Mouse (Mus musculus) hindbrain, embryonic 10.5 days (tissue): ENCODE measurements around the gene Il6ra. TPM values are rescaled to one million over a fixed set of nuclear protein-coding genes. Genes with fewer than 3 reads are reported as not detected.

Experiments used
- DNase-seq: peaks from one replicate; pipeline ENCODE4 v3.0.0-alpha.2; 2017; ENCODE audit warnings: low spot score
- H3K27ac ChIP-seq: fragments of 300-500 bp; sonication (generic); 2 replicates; pipeline ENCODE4 v1.5.1; 2016; ENCODE audit warnings: mild to moderate bottlenecking, moderate library complexity
- H3K27me3 ChIP-seq: fragments of 300-500 bp; sonication (generic); 2 replicates; pipeline ENCODE4 v1.6.1; 2016; ENCODE audit warnings: mild to moderate bottlenecking; ENCODE audit not compliant: poor library complexity, insufficient read depth, severe bottlenecking
- H3K36me3 ChIP-seq: fragments of 300-500 bp; sonication (generic); 2 replicates; pipeline ENCODE4 v1.6.1; 2016; ENCODE audit warnings: mild to moderate bottlenecking, moderate library complexity
- H3K4me1 ChIP-seq: fragments of 300-500 bp; sonication (generic); replicated peaks from 2 replicates; pipeline ENCODE4 v1.6.1; 2016; ENCODE audit warnings: mild to moderate bottlenecking
- H3K4me3 ChIP-seq: fragments of 300-500 bp; sonication (generic); 2 replicates; pipeline ENCODE4 v1.5.1; 2016; ENCODE audit warnings: mild to moderate bottlenecking, moderate library complexity
- H3K9me3 ChIP-seq: fragments of 300-500 bp; sonication (generic); 2 replicates; pipeline ENCODE4 v1.6.1; 2016; ENCODE audit warnings: mild to moderate bottlenecking, moderate library complexity
- WGBS: fragments of 180-500 bp; shearing (Covaris S2); methylation state at CpG from one replicate; pipeline ENCODE4 v1.1.7; 2016; 5-methylcytosine and 5-hydroxymethylcytosine counted together
- polyA plus RNA-seq: library from polyadenylated mRNA; unstranded; fragments of >200 nt; fragmentation: Nextera tagmentation; extraction: Ambion mirVana; gene quantifications from 2 replicates; pipeline ENCODE4 v1.2.1, GENCODE M21; 2016

The Il6ra gene
- polyA plus RNA-seq, 1 experiment from 2014 or later, result 1.5 TPM

- Histone ChIP-seq H3K4me1 (no peaks in the 10 kb centered on the region), H3K36me3 (no peaks in the 10 kb centered on the region), H3K27me3 (peaks cover 6% of the 10 kb centered on the region; the same call in 1 of the 2 replicates), H3K27ac (no peak overlapping the region), H3K9me3 (no peaks in the 10 kb centered on the region), H3K4me3 (no peak overlapping the region)
- no peak for DNase-seq
- 73% methylated on average over 10 of the region's 10 CpGs for WGBS
Observed at GRCm38 (mm10) chr3:89821548-89822480, 91.2 kb downstream of the Il6ra start.

- no peak overlapping the region for H3K4me3 ChIP-seq
- peaks cover 1% of the 10 kb centered on the region; the same call in 1 of the 2 replicates for H3K27me3 ChIP-seq
- DNase-seq, result no peak
- H3K4me1 ChIP-seq, result no peaks in the 10 kb centered on the region
- 85% methylated on average over 11 of the region's 11 CpGs for WGBS
- H3K27ac ChIP-seq, result no peak overlapping the region
- no peaks in the 10 kb centered on the region for H3K9me3 ChIP-seq
- H3K36me3 ChIP-seq, result no peaks in the 10 kb centered on the region
Observed at GRCm38 (mm10) chr3:89821096-89821513, 91.9 kb downstream of the Il6ra start.

- Histone ChIP-seq H3K36me3 (no peaks in the 10 kb centered on the region), H3K27ac (no peak overlapping the region), H3K4me1 (no peaks in the 10 kb centered on the region), H3K9me3 (no peaks in the 10 kb centered on the region), H3K4me3 (no peak overlapping the region), H3K27me3 (no peaks in the 10 kb centered on the region)
- DNase-seq, result no peak
- 87% methylated on average over 12 of the region's 12 CpGs for WGBS
Observed at GRCm38 (mm10) chr3:89820311-89821095, 92.5 kb downstream of the Il6ra start.

DNA sequence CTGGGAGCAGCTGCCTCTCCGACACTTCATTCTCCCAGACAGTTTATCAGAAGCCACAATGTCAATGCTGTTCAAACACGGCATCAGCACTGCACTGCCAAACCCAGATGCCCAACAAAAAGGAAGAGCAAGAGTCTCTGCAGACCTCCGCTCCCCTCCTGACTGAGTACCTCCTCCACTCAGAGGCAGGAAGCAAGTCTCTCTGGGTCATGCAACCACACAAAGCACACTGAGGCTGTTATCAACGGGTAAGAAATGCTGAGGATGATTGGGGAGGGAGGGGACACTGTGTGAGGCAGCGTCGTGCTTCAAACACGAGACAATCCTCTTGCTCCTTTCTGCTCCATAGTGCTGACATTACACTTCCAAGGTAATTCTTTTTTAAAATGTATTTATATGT is 93.1 kb downstream of the Il6ra start:
- no peak overlapping the region for H3K4me3 ChIP-seq
- H3K36me3 ChIP-seq, result no peaks in the 10 kb centered on the region
- no peaks in the 10 kb centered on the region for H3K27me3 ChIP-seq
- 72% methylated on average over 7 of the region's 7 CpGs for WGBS
- no peak overlapping the region for H3K27ac ChIP-seq
- DNase-seq, result no peak
- H3K9me3 ChIP-seq, result no peaks in the 10 kb centered on the region
- H3K4me1 ChIP-seq, result no peaks in the 10 kb centered on the region

- H3K27me3 ChIP-seq, result no peaks in the 10 kb centered on the region
- H3K36me3 ChIP-seq, result no peaks in the 10 kb centered on the region
- whole genome bisulfite sequencing, result 84% methylated on average over 3 of the region's 3 CpGs
- H3K4me1 ChIP-seq, result no peaks in the 10 kb centered on the region
- no peak for DNase-seq
- no peaks in the 10 kb centered on the region for H3K9me3 ChIP-seq
- H3K27ac ChIP-seq, result no peak overlapping the region
- no peak overlapping the region for H3K4me3 ChIP-seq
Observed at GRCm38 (mm10) chr3:89818605-89819004, 94.4 kb downstream of the Il6ra start.

DNA sequence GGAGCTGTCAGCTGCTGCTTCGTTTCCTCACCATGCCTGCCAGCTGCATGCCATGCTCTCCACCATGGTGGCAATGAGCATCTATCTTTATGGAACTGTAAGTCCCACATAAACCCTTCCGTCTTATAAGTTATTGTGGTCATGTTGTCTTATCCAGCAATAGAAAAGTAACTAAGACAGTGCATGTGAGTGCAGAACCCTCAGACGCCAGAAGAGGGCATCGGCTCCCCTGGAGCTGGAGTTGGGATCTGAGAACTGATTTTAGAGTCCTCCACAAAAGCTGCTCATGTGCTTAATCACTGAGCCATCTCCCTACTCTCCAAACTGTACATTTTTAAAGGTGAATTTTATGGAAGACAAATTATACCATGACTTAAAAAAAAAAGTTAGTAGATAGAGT is 95.9 kb downstream of the Il6ra start:
- H3K27ac ChIP-seq, result no peak overlapping the region
- H3K4me3 ChIP-seq, result no peak overlapping the region
- H3K27me3 ChIP-seq, result no peaks in the 10 kb centered on the region
- DNase-seq, result no peak
- no peaks in the 10 kb centered on the region for H3K36me3 ChIP-seq
- WGBS, result 65% methylated on average over 4 of the region's 4 CpGs
- H3K9me3 ChIP-seq, result no peaks in the 10 kb centered on the region
- no peaks in the 10 kb centered on the region for H3K4me1 ChIP-seq

Other genes starting within 250 kb of the Il6ra start
- 16.4 and 17.6 TPM in 2 replicates for gene Adar, start 198.2 kb downstream of the Il6ra start, polyA plus RNA-seq
- 8.9 and 16.2 TPM in 2 replicates for gene Chrnb2, start 148.6 kb downstream of the Il6ra start, polyA plus RNA-seq
- gene Ube2q1, start 139.6 kb downstream of the Il6ra start, polyA plus RNA-seq, result 12.5 and 17.1 TPM in 2 replicates
- 2.3 and 2.8 TPM in 2 replicates for gene She, start 81.8 kb downstream of the Il6ra start, polyA plus RNA-seq
- gene Atp8b2, start 50.3 kb upstream of the Il6ra start, polyA plus RNA-seq, result 13.7 and 14.5 TPM in 2 replicates
- gene Hax1, start 85.6 kb upstream of the Il6ra start, polyA plus RNA-seq, result 181 and 189 TPM in 2 replicates
- gene 4933434E20Rik, start 138.4 kb upstream of the Il6ra start, polyA plus RNA-seq, result 219 and 222 TPM in 2 replicates
- gene Ubap2l, start 139.4 kb upstream of the Il6ra start, polyA plus RNA-seq, result 199 and 208 TPM in 2 replicates
- gene Tpm3, start 159.5 kb upstream of the Il6ra start, polyA plus RNA-seq, result 541 and 592 TPM in 2 replicates
- gene Nup210l, start 190.9 kb upstream of the Il6ra start, polyA plus RNA-seq, result 0.50 and 0.56 TPM in 2 replicates